Mouse (Mus musculus) heart, adult 2 months (tissue): Measurements from ENCODE around the gene Myzap.

ENCODE experiments used
- CTCF ChIP-seq: fragments of 200-600 bp; IDR thresholded peaks from 2 replicates; pipeline ENCODE4 v1.8.1; 2022; ENCODE audit warnings: antibody characterized with exemption, mild to moderate bottlenecking, moderate library complexity
- POLR2A ChIP-seq: fragments of 200-500 bp; IDR thresholded peaks from 2 replicates; pipeline ENCODE4 v1.6.1; 2011; ENCODE audit warnings: mild to moderate bottlenecking, low read depth, low read length, control low read depth; ENCODE audit not compliant: insufficient read depth

- TF ChIP-seq POLR2A = 0 out of 2 replicates have a peak, but pooled peaks have one; percentile 9
- TF ChIP-seq CTCF = no peak
Observed at GRCm38 (mm10) chr9:71606296-71607057, 14.3 kb upstream of the Myzap start.
